Mouse (Mus musculus): ENCODE measurements around the gene Nbea.

- TF ChIP-seq UBTF (IDR thresholded peaks at IDR 0.05; ENCODE audit: borderline replicate concordance, insufficient read depth, low read depth, low read length) (no peak), POLR2A (IDR thresholded peaks at IDR 0.05; ENCODE audit: control insufficient read depth in 1 of 2, insufficient read depth in 1 of 2, low read depth in 1 of 2, low read length in 2 of 2, poor library complexity in 1 of 2) (no peak), GATA1 (IDR thresholded peaks at IDR 0.05; ENCODE audit: low read depth, low read length) (no peak), USF1 (IDR thresholded peaks at IDR 0.05; ENCODE audit: low read depth, low read length) (no peak), MAFK (IDR thresholded peaks at IDR 0.05; ENCODE audit: borderline replicate concordance, low read depth, low read length) (no peak), CTCF (IDR thresholded peaks at IDR 0.05 in 2 of 3, conservative IDR thresholded peaks at IDR 0.05 in 1 of 3; ENCODE audit: control insufficient read depth in 1 of 3, insufficient read depth in 1 of 3, low read depth in 2 of 3, low read length in 3 of 3, poor library complexity in 1 of 3, severe bottlenecking in 1 of 3) (no peak), RCOR1 (IDR thresholded peaks at IDR 0.05; ENCODE audit: low read depth, low read length) (no peak), NELFE (IDR thresholded peaks at IDR 0.05; ENCODE audit: low read depth, low read length) (no peak), POLR2AphosphoS5 (IDR thresholded peaks at IDR 0.05; ENCODE audit: borderline replicate concordance, low read depth, low read length) (no peak)
Measured at GRCm38 (mm10) chr3:55787487-55788213, 395.9 kb downstream of the Nbea start.
